ENCODE assay signal across 8 mouse cellular contexts in the genomic region with DNA sequence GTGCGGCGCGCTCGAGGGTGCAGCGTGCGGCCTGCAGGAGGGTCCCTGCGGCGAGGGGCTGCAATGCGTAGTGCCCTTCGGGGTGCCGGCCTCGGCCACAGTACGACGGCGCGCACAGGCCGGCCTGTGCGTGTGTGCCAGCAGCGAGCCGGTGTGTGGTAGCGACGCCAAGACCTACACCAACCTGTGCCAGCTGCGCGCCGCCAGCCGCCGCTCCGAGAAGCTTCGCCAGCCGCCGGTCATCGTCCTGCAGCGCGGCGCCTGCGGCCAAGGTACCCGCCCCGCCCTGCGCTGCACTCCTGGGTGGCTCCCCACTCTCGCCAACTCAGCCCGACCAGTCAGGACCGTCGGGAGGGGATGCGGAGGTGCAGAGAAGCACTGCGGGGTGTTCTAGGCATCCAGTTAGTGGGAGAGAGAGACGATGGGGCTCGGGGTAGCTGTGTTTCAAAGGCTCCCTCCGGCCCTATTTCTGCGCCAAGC. TPM values are rescaled to one million over a fixed set of nuclear protein-coding genes. Genes with fewer than 3 reads are reported as not detected.
A peak's percentile ranks its signal among the peaks of the same experiment; 100 is the strongest.
DNase-seq lines count a peak whose midpoint lies in the region; ATAC-seq and TF ChIP-seq lines count a peak whose summit lies in the region.

No protein-coding gene starts in this region.

- H3K27ac ChIP-seq in left cerebral cortex, adult 2 months, result peak overlapping the region; percentile 77
- H3K27ac ChIP-seq in embryonic facial prominence, embryonic 13.5 days, result no peak overlapping the region
- H3K27ac ChIP-seq in heart, embryonic 15.5 days, result peak overlapping the region; percentile 55
- no peak overlapping the region for H3K27ac ChIP-seq in midbrain, embryonic 11.5 days (ENCODE audit: low read depth, low read length)

- H3K4me2 ChIP-seq in embryonic facial prominence, embryonic 13.5 days, result peak overlapping the region; percentile 92
- peak overlapping the region; percentile 99 for H3K4me2 ChIP-seq in heart, embryonic 15.5 days
- H3K4me2 ChIP-seq in midbrain, embryonic 11.5 days, result peak overlapping the region; percentile 54

- H3K9me3 ChIP-seq in embryonic facial prominence, embryonic 13.5 days, result no peaks in the 10 kb centered on the region
- H3K9me3 ChIP-seq in heart, embryonic 15.5 days (replicated peaks), result no peaks in the 10 kb centered on the region
- H3K9me3 ChIP-seq in midbrain, embryonic 11.5 days (ENCODE audit: control insufficient read depth, low read length), result no peaks in the 10 kb centered on the region

- H3K4me1 ChIP-seq in embryonic facial prominence, embryonic 13.5 days, result peaks cover 20% of the 10 kb centered on the region
- H3K4me1 ChIP-seq in heart, embryonic 15.5 days (replicated peaks), result peaks cover 36% of the 10 kb centered on the region
- peaks cover 7% of the 10 kb centered on the region; the same call in 1 of the 2 replicates for H3K4me1 ChIP-seq in midbrain, embryonic 11.5 days (ENCODE audit: control insufficient read depth, insufficient read depth, low read length)

- WGBS in embryonic facial prominence, embryonic 13.5 days, result under 1% methylated on average over 49 of the region's 49 CpGs
- WGBS in heart, embryonic 15.5 days, result under 1% methylated on average over 49 of the region's 49 CpGs
- WGBS in midbrain, embryonic 11.5 days, result under 1% methylated on average over 49 of the region's 49 CpGs

- no peak for TF ChIP-seq CTCF in left cerebral cortex, adult 2 months (IDR thresholded peaks at IDR 0.05)

- DNase-seq in left cerebral cortex, adult 2 months (ENCODE audit: extremely low spot score in 1 of 2, low spot score in 2 of 2), result no peak
- no peak for DNase-seq in left cerebral cortex, postnatal 25 days (ENCODE audit: low spot score in 2 of 2)
- peak; percentile 53 for DNase-seq in kidney, postnatal 14 days
- DNase-seq in midbrain, embryonic 11.5 days (ENCODE audit: low spot score, missing footprints), result peak; percentile 92
- DNase-seq in T-cell, adult 2 months (ENCODE audit: low spot score), result no peak
- DNase-seq in thymus, postnatal 14 days, result no peak

- H3K9ac ChIP-seq in embryonic facial prominence, embryonic 13.5 days, result peak overlapping the region; percentile 71
- peak overlapping the region; percentile 72 for H3K9ac ChIP-seq in heart, embryonic 15.5 days
- H3K9ac ChIP-seq in midbrain, embryonic 11.5 days (ENCODE audit: low read length), result no peak overlapping the region

- no peaks in the 10 kb centered on the region for H3K36me3 ChIP-seq in embryonic facial prominence, embryonic 13.5 days
- H3K36me3 ChIP-seq in heart, embryonic 15.5 days, result no peaks in the 10 kb centered on the region
- H3K36me3 ChIP-seq in midbrain, embryonic 11.5 days (ENCODE audit: control insufficient read depth, insufficient read depth, low read length), result no peaks in the 10 kb centered on the region

- peak overlapping the region; percentile 64 for H3K4me3 ChIP-seq in left cerebral cortex, adult 2 months
- H3K4me3 ChIP-seq in embryonic facial prominence, embryonic 13.5 days, result peak overlapping the region; percentile 56
- peak overlapping the region; percentile 70 for H3K4me3 ChIP-seq in heart, embryonic 15.5 days
- peak overlapping the region; percentile 45 for H3K4me3 ChIP-seq in midbrain, embryonic 11.5 days (ENCODE audit: low read depth, low read length)

- H3K27me3 ChIP-seq in embryonic facial prominence, embryonic 13.5 days, result peaks cover 73% of the 10 kb centered on the region
- H3K27me3 ChIP-seq in heart, embryonic 15.5 days, result peaks cover 43% of the 10 kb centered on the region
- peaks cover 50% of the 10 kb centered on the region for H3K27me3 ChIP-seq in midbrain, embryonic 11.5 days (ENCODE audit: control insufficient read depth, insufficient read depth, low read length)

- intact Hi-C loops in left cerebral cortex, adult 2 months (cut with DNase I), result loop anchor here (5.0 kb wide), 1 partner anchor 41 kb away; no protein-coding TSS in a partner anchor
- intact Hi-C loops in left cerebral cortex, postnatal 25 days (cut with DNase I), result no loop called here

- peak; percentile 16; the same call in 1 of the 2 replicates for ATAC-seq in embryonic facial prominence, embryonic 13.5 days (ENCODE audit: insufficient number of reproducible peaks, insufficient read depth, low FRiP score, low TSS enrichment, low read depth)
- ATAC-seq in heart, embryonic 15.5 days (replicated peaks; ENCODE audit: insufficient number of reproducible peaks, insufficient read depth, low FRiP score, low read depth), result peak; percentile 30; the same call in 1 of the 2 replicates
- peak; percentile 46 for ATAC-seq in midbrain, embryonic 11.5 days (ENCODE audit: low FRiP score)

RNA-seq across cellular contexts. Expression of a gene that starts 0.6 kb away (rescaled TPM):
- 100 to 1,000 TPM; 200 to 236 TPM for total RNA-seq in left cerebral cortex, adult 2 months (2021)
- 100 to 1,000 TPM; 211 to 225 TPM for total RNA-seq in left cerebral cortex, postnatal 25 days (2021)
- 29.9 and 33.7 TPM in 2 replicates for polyA plus RNA-seq in embryonic facial prominence, embryonic 13.5 days (2015; fragmentation: Nextera tagmentation; extraction: Ambion mirVana)
- 78.0 and 80.3 TPM in 2 replicates for polyA plus RNA-seq in heart, embryonic 15.5 days (2015; fragmentation: Nextera tagmentation; extraction: Ambion mirVana)
- 2.7 and 3.5 TPM in 2 replicates for polyA plus RNA-seq in midbrain, embryonic 11.5 days (2014; fragmentation: Nextera tagmentation; extraction: Ambion mirVana)

Comparison
In these comparisons a context has a peak if more than half of its experiments do, and no peak if none do; other contexts are left out.
1. DNase-seq: peak in kidney, postnatal 14 days (single experiment) and midbrain, embryonic 11.5 days (single experiment); none in left cerebral cortex, adult 2 months (0 of 2), left cerebral cortex, postnatal 25 days (0 of 2), T-cell, adult 2 months (single experiment) and thymus, postnatal 14 days (single experiment).
2. H3K27ac ChIP-seq: peak in left cerebral cortex, adult 2 months (single experiment) and heart, embryonic 15.5 days (single experiment); none in embryonic facial prominence, embryonic 13.5 days (single experiment) and midbrain, embryonic 11.5 days (single experiment).
3. Peak in every context shown above with its lines, with median percentiles within 50 percentile points of each other: H3K4me3 ChIP-seq, ATAC-seq and H3K4me2 ChIP-seq.